Mouse (Mus musculus) cerebellum, postnatal 10 days (tissue): ENCODE measurements around the gene Ticam1.

Experiments
- DNase-seq, 2 experiments: peaks; one replicate each; pipeline ENCODE4 v3.0.0; 2021; ENCODE audit warnings: mixed read lengths in 2 of 2

Gene Ticam1

DNA sequence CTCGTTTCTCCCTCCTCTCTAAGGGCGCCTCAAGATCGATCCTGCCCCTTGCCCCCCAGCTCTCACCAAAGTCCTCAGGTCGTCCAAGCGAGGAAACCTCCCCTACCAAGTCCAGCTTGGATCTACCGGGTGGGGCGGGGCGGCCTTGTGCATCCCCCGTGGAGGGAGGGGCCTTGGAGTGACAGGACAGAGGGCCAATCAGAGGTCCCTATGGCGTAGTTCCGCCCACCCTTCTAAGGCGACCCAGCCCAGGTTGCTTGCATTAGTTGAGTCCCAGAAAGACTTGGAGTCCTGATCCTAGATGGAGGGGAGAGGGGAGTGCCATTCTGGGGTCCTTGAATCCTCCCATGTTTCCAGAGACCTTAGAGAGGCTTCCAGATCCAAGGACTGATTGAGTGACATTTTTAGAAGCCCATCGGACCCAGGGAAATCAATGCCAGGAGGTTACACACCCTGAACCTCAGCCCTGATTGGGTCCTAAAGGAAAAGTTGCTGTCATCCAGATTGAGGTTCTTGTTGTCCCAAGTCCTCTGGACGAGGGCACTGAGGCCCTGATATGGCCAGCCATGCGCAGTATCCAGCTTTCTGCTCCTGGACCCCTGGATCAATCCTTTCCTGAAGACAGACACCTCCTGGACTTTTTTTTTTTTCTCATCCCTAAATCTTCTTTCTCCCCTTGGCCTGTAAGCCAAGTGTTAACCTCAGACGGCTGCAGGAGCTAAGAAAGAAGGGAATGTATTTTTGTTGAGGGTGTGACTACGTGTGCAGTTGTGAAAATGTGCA is 14.0 kb upstream of the Ticam1 start:
- peak; percentile 67 to 79 for DNase-seq

DNA sequence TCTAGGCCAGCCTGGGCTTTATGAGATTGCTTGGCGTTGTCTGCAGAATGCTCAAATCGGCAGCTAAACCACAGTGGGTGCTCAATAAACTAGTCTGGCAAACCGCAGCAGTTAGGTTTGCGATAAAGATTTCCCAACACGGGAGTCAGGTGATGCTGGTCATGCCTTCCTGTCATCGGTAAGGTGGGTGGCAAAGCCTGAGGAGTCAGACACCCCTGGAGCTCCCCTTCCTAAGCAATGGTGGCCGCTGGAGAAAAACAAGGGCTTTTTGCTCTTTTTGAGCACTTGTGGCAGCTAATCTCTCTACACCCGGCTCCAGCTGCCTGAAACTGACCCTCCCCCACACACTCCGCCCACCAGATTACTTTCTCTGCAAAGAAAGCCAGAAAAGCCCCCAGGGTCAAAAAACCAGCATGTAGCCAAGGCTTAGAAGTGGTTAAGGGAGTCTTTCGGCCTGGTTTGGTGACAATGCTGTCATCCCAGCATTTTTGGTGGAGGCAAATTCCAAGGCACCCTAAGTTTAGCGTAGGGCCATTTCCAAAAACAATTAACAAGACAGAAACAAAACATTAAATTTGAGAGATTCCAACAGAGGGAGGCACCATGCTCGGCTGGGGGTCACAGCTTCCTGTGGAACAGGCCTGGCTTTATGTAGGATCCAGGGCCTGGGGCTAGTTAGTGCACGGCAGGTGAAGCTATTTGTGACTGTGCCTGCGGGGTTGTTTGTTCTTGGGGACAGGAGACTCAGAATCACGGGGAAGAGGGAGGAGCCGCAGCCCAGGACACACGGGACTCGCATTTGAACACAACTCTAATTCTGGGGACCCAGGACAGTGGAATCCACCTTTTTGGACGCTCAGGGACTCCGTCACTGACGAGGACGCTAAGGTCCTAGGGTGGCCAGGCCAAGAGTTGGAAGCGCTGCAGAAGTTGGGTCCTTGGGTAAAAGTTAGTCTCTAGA is 13.1 kb upstream of the Ticam1 start:
- DNase-seq, result peak in 1 of 2 experiments; percentile 35

DNA sequence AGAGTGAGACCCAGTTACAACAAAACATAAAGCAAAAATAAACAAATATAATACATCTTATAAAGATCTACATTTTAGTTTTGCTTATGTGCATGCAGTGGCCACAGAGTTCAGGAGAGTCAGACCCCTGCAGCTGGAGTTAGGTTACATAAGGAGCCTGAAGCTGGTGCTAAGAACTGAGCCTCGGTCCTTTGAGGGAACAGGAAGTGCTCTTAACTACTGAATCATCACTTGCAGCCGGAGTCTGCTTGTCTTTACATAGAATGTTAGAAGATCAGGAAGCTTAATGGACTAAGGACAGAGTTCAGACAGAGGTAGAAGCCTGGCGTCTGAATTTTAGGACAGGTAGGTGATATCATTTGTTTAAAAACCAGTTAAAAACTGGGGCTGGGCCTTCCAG is 12.3 kb upstream of the Ticam1 start:
- no peak for DNase-seq

DNA sequence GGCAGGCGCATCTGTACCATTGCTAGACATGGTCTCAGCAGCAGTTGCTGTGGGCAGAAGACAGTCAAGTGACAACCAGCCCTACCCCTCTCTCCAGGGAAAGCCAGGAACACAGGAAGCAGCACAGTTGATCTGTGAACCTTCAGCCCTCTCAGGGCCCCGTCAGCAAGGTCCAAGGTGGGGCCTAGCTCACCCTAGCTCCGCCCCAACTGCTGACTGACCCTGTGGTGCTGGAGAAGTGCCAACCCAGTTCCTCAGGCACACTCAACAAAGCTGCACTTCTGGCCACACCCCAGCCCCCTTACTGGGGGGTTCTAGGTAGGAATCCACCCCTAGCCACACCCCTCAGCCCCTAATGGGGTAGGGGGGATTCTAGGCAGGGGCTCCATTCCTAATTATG is 11.2 kb upstream of the Ticam1 start:
- DNase-seq, result no peak

DNA sequence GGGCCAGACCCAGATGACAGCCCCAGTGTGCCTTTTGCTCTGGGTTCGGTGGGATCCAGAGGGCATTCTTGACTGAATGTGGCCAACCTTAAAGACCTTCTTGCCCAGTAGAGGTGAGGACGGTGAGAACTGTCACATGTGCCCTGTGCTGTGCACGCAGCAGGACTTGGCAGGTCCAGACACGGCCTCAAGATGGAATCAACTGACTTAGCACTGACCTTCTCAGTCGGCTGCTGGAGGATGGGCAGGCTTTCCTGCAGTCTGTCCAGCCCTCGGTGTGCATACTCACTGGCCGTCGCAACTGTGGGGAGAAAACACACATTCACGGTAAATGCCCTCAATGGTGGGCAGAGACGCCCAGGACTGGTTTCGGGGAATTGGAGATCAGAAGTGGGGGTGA is 9.4 kb upstream of the Ticam1 start:
- DNase-seq, result no peak

DNA sequence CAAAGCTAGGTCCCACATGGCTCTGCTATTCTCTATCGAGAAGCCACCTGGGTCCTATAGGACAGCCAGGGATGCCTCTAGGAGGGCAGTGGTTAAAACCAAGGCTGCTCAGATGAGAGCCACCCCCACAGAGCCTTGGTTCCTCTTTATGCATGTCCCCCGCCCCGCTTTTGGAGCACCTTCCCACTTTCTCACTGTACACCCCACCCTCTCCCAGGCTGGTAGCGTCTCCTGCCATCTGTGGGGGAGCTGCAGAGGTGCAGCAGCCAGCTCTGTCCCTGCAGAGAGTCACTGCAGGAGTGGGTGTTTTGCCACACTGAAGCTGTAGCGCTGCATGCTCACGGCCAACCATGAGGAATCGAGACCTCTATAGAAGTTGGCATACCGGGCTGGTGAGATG is 6.7 kb upstream of the Ticam1 start:
- no peak for DNase-seq

DNA sequence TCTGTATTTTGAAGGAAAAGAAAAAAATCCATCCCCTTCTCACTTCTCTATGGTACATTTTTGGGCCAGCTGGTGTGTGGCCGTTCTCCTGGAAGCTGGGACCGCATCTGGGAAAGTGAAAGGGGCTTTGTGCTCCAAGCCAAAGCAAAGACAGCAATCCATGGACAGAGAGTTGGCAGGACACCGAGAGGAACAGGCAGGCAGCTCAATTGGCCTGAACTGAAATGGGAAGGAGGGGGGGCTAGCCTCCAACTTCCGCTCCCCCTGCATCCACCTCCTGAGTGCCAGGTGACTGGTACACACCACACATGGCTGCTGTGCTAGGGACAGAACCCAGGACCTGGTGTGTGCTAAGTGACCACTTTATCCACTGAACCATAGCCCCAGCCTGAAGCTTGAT is 6.2 kb upstream of the Ticam1 start:
- peak; percentile 24 to 52 for DNase-seq

DNA sequence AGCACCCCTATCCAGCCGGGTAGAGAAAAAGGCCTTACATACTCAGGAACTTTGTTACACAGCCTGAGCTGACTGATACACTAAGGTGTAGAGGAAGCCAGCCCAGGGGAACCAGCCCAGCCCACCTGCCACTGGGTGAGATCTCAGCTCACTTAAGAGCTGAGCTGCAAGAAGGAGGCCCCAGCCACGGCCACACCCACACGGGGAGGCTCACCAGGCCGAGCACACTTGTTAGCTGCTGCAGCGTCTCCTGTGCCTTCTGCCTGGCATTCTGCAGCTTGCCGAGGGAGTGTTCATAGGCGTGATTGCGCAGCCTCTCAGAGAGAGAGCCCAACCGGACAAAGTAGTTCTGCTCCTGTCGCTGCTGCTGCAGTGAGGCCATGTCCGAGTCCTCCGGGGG is 4.6 kb upstream of the Ticam1 start:
- no peak for DNase-seq

DNA sequence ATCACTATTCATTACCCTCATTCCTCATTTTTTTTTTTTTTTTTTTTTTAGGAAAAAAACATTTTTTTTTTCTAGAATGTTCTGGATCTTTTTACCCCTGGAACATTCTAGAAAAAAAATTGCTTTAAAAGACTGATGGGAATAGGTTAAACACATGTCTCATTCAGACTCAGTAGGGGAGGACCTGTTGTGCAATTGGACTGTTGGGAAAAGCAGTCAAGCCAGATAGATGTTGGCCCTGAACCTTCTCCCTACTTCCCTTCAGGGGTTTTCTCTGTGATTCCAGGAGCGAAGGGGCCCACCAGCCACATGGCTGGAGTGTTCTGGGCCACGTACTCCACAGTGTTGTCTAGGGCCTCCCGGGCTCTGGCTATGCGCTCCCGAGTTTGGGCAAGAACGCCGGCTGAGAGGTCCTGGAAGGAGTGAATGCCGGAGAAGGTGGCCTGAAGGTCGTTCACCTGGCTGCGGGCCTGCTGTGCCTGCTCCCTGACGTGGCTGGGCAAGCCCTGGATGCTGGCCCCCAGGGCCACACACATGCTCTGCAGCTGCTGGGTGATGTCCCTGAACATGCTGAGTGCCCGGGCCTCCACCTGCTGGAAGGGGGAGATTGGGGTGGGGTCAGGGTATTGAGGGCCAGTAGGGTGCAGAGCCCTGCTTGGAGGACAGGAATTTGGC is 3.0 kb upstream of the Ticam1 start:
- no peak for DNase-seq

DNA sequence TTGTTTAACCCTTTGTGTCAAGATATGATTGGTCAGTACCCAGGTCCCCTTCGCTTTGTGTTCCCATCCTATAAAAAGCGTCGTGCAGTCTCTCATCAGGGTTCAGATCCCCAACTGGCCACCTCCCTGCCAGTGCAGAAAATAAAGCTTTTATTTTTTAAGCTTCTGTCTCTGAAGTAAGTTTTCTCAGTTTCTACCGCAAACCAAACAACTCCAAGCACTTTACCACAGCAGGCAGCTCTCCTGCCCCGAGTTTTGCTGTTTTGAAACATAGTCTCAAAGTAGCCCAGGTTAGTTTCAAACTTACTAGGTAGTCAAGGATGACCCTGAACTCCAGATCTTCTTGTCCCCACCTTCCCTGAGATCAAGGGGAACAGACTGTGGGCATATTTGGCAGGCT is 1.8 kb upstream of the Ticam1 start:
- DNase-seq, result no peak

DNA sequence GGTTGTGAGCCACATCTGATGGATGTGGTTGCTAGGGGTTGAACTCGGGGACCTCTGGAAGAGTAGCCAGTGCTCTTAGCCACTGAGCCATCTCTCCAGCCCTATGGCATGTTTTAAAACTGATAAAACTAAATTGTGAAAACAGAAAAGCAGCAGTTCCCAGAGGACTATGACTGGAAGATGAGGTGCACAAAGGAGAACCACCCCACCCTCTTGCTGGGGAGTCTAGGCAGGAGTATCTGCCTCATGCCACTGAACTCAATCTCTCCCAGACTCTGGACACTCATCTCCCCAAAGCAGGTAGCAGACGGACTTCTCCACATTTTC is 944 bp upstream of the Ticam1 start:
- DNase-seq, result peak in 1 of 2 experiments; percentile 18

DNA sequence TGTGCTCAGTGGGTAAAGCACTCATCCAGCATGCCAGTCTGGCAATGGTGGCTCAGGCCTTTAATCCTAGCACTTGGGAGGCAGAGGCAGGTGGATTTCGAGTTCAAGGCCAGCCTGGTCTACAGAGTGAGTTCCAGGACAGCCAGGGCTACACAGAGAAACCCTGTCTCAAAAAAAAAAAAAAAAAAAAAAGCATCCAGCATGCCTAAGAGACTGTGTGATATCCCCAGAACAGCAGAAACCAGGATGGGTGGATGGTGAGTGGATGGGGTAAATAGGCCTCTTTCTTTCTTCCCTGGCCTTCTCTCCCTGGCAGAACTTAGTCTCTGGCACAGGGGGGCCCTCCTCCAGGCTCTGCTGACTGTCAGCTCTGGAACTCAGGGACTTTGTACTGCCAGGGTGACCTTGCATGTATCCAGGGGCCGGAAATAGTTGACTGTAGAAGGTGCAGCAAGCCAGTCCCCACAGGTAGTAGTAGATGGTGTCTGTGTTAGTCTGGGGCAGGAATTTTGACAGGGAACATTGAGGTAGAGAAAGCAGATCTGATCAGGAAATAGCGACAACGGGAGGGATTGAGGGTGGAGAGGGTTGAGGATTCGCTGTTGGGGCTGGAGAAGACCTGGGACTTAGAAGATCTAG is 625 bp downstream of the Ticam1 start:
- DNase-seq, result peak in 1 of 2 experiments; percentile 17

DNA sequence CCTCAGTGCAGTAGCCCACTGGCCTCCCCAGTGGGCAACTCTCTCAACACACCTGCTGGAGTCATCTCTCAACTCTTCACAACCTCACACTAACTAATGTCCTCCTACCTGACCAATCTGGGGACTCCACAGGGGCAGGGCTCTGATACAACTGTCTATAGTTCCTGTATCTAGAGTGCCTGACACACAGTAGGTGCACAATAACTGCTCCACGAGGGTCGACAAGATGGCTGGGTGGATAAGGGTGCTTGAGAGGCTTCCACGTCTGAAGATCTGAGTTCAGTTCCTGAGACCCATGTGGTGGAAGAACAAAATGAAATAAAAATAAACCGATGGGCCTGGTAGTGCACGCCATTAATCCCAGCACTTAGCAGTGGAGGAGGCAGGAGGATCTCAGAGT is 2.6 kb downstream of the Ticam1 start:
- no peak for DNase-seq

DNA sequence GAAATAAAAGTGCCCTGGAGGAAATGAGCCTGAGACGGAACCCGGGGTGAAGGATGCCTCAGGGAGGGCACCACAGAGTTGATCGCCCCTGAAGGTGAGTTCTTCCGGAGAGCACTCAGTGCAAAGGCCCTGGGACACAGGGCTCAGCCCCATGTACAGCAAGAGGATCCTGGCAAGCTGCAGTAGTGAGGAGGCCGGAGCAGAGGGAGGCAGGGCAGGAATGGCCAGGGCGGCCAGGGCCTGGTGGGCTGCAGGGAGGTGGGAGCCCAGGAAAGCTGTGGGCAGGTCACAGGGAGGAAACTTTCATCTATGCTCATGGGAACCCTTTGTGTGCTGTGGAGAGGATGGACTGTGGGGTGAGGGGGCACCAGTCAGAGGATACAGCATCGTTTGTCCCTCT is 3.1 kb downstream of the Ticam1 start:
- no peak for DNase-seq

DNA sequence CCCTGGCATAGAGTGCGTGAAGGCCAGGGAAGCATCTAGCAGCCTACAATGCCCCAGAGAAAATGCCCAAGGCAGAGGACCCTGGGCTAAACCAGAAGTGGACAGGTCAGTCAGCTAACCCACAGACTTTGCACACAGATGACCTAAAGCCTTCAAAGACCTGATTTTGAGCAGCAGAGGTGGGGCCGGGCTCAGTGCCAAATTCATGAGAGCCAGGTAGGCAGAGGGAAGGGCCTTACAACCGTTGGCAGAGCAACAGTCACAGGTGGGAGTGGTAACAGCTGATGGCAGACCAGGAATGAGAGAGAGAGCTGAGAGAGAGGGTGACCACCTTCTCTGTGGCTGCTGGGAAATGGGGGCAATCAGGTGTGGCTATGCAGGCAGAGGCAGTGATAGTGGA is 3.9 kb downstream of the Ticam1 start:
- no peak for DNase-seq

DNA sequence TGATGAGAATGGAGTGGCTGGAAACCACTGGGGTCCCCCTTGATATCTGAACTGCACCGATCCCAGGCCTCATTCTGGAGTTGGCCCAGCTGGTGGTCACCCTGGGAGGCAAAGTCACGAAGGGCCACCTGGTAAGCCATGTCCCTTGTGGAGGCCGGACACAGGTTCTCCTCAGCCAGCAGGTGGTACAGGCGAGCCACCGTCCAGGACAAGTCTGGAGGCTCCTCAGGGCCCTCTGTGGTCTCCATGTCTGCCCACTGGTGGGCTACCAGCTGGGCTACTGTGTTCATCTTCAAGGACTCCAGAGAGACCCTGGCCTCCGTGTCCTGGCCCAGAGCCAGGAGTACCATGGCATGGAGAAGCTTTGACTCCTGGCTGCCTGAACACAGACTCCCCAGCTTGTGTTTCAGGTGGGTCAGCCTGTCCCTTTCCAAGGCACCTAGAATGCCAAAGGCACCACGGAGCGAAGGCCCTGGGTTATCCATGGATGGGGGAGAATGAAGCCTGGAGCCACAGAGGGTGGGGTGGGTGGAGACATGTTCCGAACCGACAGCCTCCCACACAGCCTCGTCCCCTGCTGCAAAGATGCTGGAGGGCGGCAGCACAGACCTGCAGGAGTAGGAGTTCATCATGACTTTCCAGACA is 4.9 kb downstream of the Ticam1 start:
- DNase-seq, result no peak

DNA sequence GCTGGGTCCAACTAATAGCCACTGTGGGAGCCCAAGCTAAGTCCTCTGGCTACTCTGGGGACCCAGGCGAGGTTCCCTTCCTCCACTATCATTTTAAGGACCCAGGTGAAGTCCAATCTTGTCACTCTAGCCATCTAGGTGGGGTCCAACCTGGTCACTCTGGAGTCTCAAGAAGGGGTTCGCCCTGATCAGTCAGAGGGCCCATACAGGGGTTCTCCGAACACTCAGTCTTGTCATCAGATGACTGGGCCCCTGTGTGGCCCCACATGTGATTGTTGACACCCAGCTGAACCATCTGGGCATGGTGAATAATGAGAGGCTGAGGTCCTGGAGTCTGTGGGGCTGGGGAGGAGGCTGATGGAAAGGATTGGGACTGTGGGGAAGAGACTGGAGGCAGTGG is 6.8 kb downstream of the Ticam1 start:
- DNase-seq, result no peak

DNA sequence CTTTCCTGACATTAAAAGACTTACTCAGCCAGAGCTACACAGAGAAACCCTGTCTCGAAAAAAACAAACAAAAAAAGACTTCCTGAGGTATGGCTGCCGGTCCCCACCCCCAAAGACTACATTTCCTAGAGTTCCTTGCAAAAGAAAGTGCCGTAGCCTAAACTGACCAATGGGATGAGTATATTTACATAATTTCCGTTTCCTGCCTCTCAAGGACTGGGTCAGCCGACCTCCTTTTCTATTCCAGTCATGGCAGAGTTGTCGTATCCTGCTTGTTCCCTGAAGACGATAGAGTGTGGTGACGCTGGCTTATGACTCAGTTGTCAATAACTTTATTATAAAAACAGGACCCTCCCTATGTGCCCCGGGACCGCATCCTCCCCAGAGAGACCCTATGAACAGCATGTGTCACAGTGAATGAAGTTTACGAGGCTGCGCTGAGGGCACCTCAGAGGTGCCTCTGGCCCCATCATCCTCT is 7.4 kb downstream of the Ticam1 start:
- peak; percentile 78 to 84 for DNase-seq

DNA sequence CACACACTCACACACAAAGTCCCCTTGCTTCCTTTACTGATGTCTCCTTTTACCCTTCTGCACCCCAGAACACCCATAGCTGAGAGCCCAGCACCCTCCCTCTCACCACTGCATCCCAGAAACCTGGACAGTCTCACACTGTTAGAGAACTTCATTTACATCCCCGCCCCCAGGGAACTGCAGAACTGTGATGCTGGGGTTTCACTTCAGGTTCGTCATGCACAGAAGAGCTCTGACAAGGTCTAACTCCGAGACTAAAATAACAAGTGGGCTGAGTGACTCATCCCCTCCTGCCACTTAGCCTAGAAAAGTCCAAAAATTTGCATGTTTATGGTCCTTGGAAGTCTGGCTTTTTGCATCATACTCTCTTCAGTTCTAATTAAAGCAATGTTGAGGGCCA is 10.3 kb downstream of the Ticam1 start:
- DNase-seq, result no peak

DNA sequence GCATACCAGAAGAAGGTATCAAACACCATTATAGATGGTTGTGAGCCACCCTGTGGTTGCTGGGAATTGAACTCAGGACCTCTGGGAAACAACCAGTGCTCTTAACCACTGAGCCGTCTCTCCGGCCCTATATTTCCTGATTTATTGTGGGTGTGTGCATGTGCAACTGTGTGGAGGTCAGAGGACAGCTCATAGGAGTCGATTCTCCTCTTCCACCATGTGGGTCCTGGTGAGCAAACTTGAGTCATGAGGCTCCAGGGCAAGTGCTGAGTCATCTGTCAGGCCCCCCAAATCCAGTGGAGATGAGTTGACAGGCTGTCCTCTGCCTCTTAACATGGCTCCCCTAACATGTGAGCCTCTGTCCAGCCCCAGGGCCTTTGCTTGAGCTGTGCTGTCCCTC is 10.7 kb downstream of the Ticam1 start:
- DNase-seq, result no peak

DNA sequence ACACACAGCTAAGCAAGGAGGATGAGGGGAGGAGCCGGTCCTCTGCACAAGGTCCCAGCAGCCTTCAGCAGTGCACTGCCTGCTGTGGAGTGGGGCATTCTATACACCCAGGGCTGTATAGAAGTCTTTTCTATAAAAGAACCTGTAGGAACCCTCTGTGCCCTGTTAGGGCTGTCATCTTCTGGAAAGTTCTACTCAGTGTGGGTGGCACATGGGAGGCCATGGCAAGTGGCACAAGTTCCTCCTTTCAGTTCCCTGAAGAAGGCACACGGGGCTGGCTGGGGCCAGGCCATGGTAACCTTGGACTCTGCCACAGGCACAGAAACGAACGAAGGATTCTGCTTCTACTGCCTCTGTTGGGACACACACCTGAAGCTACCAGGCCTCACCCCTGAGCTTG is 11.6 kb downstream of the Ticam1 start:
- DNase-seq, result no peak

DNA sequence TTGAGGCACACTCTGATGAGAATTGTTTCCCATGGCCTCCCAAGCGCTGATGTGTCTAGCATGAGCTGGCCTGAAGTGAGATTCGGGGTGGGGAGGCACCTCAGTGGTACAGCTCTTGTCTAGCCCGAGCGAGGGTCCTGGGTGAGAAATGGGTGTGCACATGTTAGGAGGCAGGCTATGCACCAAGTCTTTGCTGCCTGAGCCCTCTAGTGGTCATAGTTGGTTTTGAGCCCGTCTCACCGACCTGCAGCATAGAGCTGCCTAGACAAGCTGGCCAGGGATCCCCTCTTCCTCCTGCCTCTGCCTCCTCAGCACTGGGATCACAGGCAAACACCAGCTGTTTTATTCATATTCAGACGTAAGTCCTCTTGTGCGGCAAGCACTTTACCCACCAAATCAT is 12.6 kb downstream of the Ticam1 start:
- peak; percentile 90 to 93 for DNase-seq
